Mouse (Mus musculus) MEL (cell line): Measurements from ENCODE around the gene Tbc1d16. TPM values are rescaled to one million over a fixed set of nuclear protein-coding genes. Genes with fewer than 3 reads are reported as not detected.

ENCODE experiments used
- DNase-seq: peaks from one replicate; pipeline ENCODE4 v3.0.0; 2011; ENCODE audit warnings: low read depth, low spot score
- H3K27ac ChIP-seq: 2 replicates; pipeline ENCODE4 v1.5.1; 2012; ENCODE audit warnings: low read depth, mild to moderate bottlenecking, control low read depth, low read length, moderate library complexity; ENCODE audit not compliant: control insufficient read depth
- H3K27me3 ChIP-seq, 2 experiments: fragments of 150-350 bp in 1 of 2; sonication (generic) in 1 of 2; 2 replicates each; pipeline ENCODE4 v1.6.1; 2012; ENCODE audit warnings: low read length in 2 of 2, mild to moderate bottlenecking in 2 of 2, improper control_type of control experiment in 1 of 2, moderate library complexity in 1 of 2; ENCODE audit not compliant: insufficient read depth in 2 of 2, control insufficient read depth in 1 of 2
- H3K36me3 ChIP-seq, 2 experiments: 2 replicates each; pipeline ENCODE4 v1.6.1; 2012 to 2014; ENCODE audit warnings: low read length in 2 of 2, improper control_type of control experiment in 1 of 2, inconsistent platforms in 1 of 2, mild to moderate bottlenecking in 1 of 2; ENCODE audit not compliant: insufficient read depth in 2 of 2, control insufficient read depth in 1 of 2
- H3K4me1 ChIP-seq, 2 experiments: fragments of 150-350 bp in 1 of 2; sonication (generic) in 1 of 2; 2 replicates each; pipeline ENCODE4 v1.6.1; 2012; ENCODE audit warnings: low read length in 2 of 2, improper control_type of control experiment in 1 of 2, mild to moderate bottlenecking in 1 of 2; ENCODE audit not compliant: insufficient read depth in 2 of 2, control insufficient read depth in 1 of 2
- H3K4me3 ChIP-seq, 2 experiments: fragments of 150-350 bp in 1 of 2; sonication (generic) in 1 of 2; 2 replicates each; pipeline ENCODE4 v1.5.1; 2012; ENCODE audit warnings: low read depth in 2 of 2, low read length in 2 of 2, mild to moderate bottlenecking in 2 of 2, moderate library complexity in 2 of 2, control low read depth in 1 of 2, improper control_type of control experiment in 1 of 2; ENCODE audit not compliant: control insufficient read depth in 1 of 2, insufficient read depth in 1 of 2
- H3K79me2 ChIP-seq: 2 replicates; pipeline ENCODE4 v1.6.1; 2012; ENCODE audit warnings: mild to moderate bottlenecking, low read length, moderate library complexity; ENCODE audit not compliant: control insufficient read depth, poor library complexity, insufficient read depth
- H3K9ac ChIP-seq: 2 replicates; pipeline ENCODE4 v1.6.1; 2012; ENCODE audit warnings: low read depth, mild to moderate bottlenecking, control low read depth, low read length, moderate library complexity; ENCODE audit not compliant: control insufficient read depth, poor library complexity, severe bottlenecking
- H3K9me3 ChIP-seq: fragments of 150-350 bp; sonication (generic); replicated peaks from 2 replicates; pipeline ENCODE4 v1.6.1; 2012; ENCODE audit warnings: mild to moderate bottlenecking, low read length, improper control_type of control experiment, moderate library complexity; ENCODE audit not compliant: insufficient read depth
- BHLHE40 ChIP-seq: IDR thresholded peaks from 2 replicates; pipeline ENCODE4 v1.6.1; 2012; ENCODE audit warnings: low read depth, mild to moderate bottlenecking, inconsistent platforms, low read length, improper control_type of control experiment, borderline replicate concordance
- CHD1 ChIP-seq: IDR thresholded peaks from 2 replicates; pipeline ENCODE4 v1.6.1; 2012; ENCODE audit warnings: low read depth, mild to moderate bottlenecking, inconsistent platforms, low read length, improper control_type of control experiment
- CTCF ChIP-seq, 3 experiments: IDR thresholded peaks in 2 of 3; conservative IDR thresholded peaks in 1 of 3; 2 replicates each; pipeline ENCODE4 v1.5.1; 2011 to 2012; ENCODE audit warnings: low read length in 3 of 3, low read depth in 2 of 3, mild to moderate bottlenecking in 2 of 3, improper control_type of control experiment in 1 of 3, inconsistent platforms in 1 of 3, mixed read lengths in 1 of 3, moderate library complexity in 1 of 3; ENCODE audit not compliant: control insufficient read depth in 1 of 3, insufficient read depth in 1 of 3, poor library complexity in 1 of 3, severe bottlenecking in 1 of 3
- E2F4 ChIP-seq: IDR thresholded peaks from 2 replicates; pipeline ENCODE4 v1.6.1; 2011; ENCODE audit warnings: low read depth, low read length, improper control_type of control experiment, borderline replicate concordance
- EP300 ChIP-seq, 2 experiments: IDR thresholded peaks; 2 replicates each; pipeline ENCODE4 v1.6.1; 2011; ENCODE audit warnings: improper control_type of control experiment in 2 of 2, low read length in 2 of 2, low read depth in 1 of 2, mild to moderate bottlenecking in 1 of 2
- ETS1 ChIP-seq: IDR thresholded peaks from 2 replicates; pipeline ENCODE4 v1.6.1; 2012; ENCODE audit warnings: low read depth, mild to moderate bottlenecking, inconsistent platforms, low read length, improper control_type of control experiment, moderate library complexity
- JUND ChIP-seq: IDR thresholded peaks from 2 replicates; pipeline ENCODE4 v1.6.1; 2011; ENCODE audit warnings: low read depth, mild to moderate bottlenecking, improper control_type of control experiment, low read length
- KAT2A ChIP-seq: conservative IDR thresholded peaks from 2 replicates; pipeline ENCODE4 v1.6.1; 2012; ENCODE audit warnings: low read depth, low read length, improper control_type of control experiment, inconsistent platforms
- MAX ChIP-seq: IDR thresholded peaks from 2 replicates; pipeline ENCODE4 v1.6.1; 2011; ENCODE audit warnings: low read length, improper control_type of control experiment
- MAZ ChIP-seq: IDR thresholded peaks from 2 replicates; pipeline ENCODE4 v1.6.1; 2012; ENCODE audit warnings: low read depth, mild to moderate bottlenecking, inconsistent platforms, low read length, improper control_type of control experiment
- MXI1 ChIP-seq: IDR thresholded peaks from 2 replicates; pipeline ENCODE4 v1.6.1; 2011; ENCODE audit warnings: mild to moderate bottlenecking, low read depth, low read length, improper control_type of control experiment
- MYC ChIP-seq: IDR thresholded peaks from 2 replicates; pipeline ENCODE4 v1.6.1; 2011; ENCODE audit warnings: low read depth, mild to moderate bottlenecking, low read length, improper control_type of control experiment, moderate library complexity
- POLR2A ChIP-seq, 2 experiments: IDR thresholded peaks; 2 replicates each; pipeline ENCODE4 v1.6.1; 2011 to 2012; ENCODE audit warnings: low read length in 2 of 2, mild to moderate bottlenecking in 2 of 2, control low read depth in 1 of 2, improper control_type of control experiment in 1 of 2, low read depth in 1 of 2, moderate library complexity in 1 of 2; ENCODE audit not compliant: control insufficient read depth in 1 of 2, insufficient read depth in 1 of 2, poor library complexity in 1 of 2
- POLR2AphosphoS2 ChIP-seq: IDR thresholded peaks from 2 replicates; pipeline ENCODE4 v1.6.1; 2011; ENCODE audit warnings: low read length, improper control_type of control experiment
- POLR2AphosphoS5 ChIP-seq: IDR thresholded peaks from 2 replicates; pipeline ENCODE4 v1.6.1; 2012; ENCODE audit warnings: low read depth, borderline replicate concordance, mild to moderate bottlenecking, inconsistent platforms, low read length, moderate library complexity, mixed read lengths
- RAD21 ChIP-seq: IDR thresholded peaks from 2 replicates; pipeline ENCODE4 v1.6.1; 2011; ENCODE audit warnings: mild to moderate bottlenecking, low read depth, low read length, improper control_type of control experiment
- RCOR1 ChIP-seq: IDR thresholded peaks from 2 replicates; pipeline ENCODE4 v1.6.1; 2012; ENCODE audit warnings: low read depth, mild to moderate bottlenecking, inconsistent platforms, low read length, improper control_type of control experiment
- SIN3A ChIP-seq: IDR thresholded peaks from 2 replicates; pipeline ENCODE4 v1.6.1; 2012; ENCODE audit warnings: low read length, improper control_type of control experiment, inconsistent platforms
- SMC3 ChIP-seq: IDR thresholded peaks from 2 replicates; pipeline ENCODE4 v1.6.1; 2011; ENCODE audit warnings: low read depth, low read length, improper control_type of control experiment
- TAL1 ChIP-seq: IDR thresholded peaks from 2 replicates; pipeline ENCODE4 v1.6.1; 2012; ENCODE audit warnings: mild to moderate bottlenecking, inconsistent platforms, low read length, moderate library complexity, mixed read lengths
- TBP ChIP-seq: IDR thresholded peaks from 2 replicates; pipeline ENCODE4 v1.8.0; 2011; ENCODE audit warnings: low read depth, low read length, improper control_type of control experiment
- TCF12 ChIP-seq: IDR thresholded peaks from 2 replicates; pipeline ENCODE4 v1.6.1; 2014; ENCODE audit warnings: low read depth, mild to moderate bottlenecking, inconsistent platforms, low read length, improper control_type of control experiment, moderate library complexity
- UBTF ChIP-seq: IDR thresholded peaks from 2 replicates; pipeline ENCODE4 v1.6.1; 2012; ENCODE audit warnings: low read depth, mild to moderate bottlenecking, inconsistent platforms, low read length, improper control_type of control experiment, moderate library complexity, borderline replicate concordance; ENCODE audit not compliant: insufficient read depth
- USF1 ChIP-seq: IDR thresholded peaks from 2 replicates; pipeline ENCODE4 v1.6.1; 2014; ENCODE audit warnings: low read depth, mild to moderate bottlenecking, inconsistent platforms, low read length, improper control_type of control experiment, moderate library complexity
- USF2 ChIP-seq, 2 experiments: IDR thresholded peaks; 2 replicates each; pipeline ENCODE4 v1.6.1; 2011 to 2012; ENCODE audit warnings: improper control_type of control experiment in 2 of 2, low read length in 2 of 2, borderline replicate concordance in 1 of 2, inconsistent platforms in 1 of 2, low read depth in 1 of 2, mild to moderate bottlenecking in 1 of 2; ENCODE audit not compliant: insufficient read depth in 1 of 2
- ZC3H11A ChIP-seq: IDR thresholded peaks from 2 replicates; pipeline ENCODE4 v1.6.1; 2012; ENCODE audit warnings: low read depth, mild to moderate bottlenecking, inconsistent platforms, low read length, improper control_type of control experiment
- ZMIZ1 ChIP-seq: IDR thresholded peaks from 2 replicates; pipeline ENCODE4 v1.6.1; 2012; ENCODE audit warnings: low read depth, mild to moderate bottlenecking, inconsistent platforms, low read length, improper control_type of control experiment, moderate library complexity
- polyA plus RNA-seq, 2 experiments: library from polyadenylated mRNA; stranded (reverse) in 1 of 2; unstranded in 1 of 2; fragments of >175 nt in 1 of 2; fragments of >200 nt in 1 of 2; gene quantifications; 2 replicates each; pipeline versions ENCODE4 v1.2.1 to v1.2.4; 2012; ENCODE audit warnings: low replicate concordance in 2 of 2, low read depth in 1 of 2; ENCODE audit not compliant: insufficient read length in 2 of 2, insufficient read depth in 1 of 2, missing spikeins in 1 of 2
- total RNA-seq: library from RNA; depleted of rRNA; stranded (reverse); fragments of 300-350 nt; gene quantifications from 2 replicates; pipeline ENCODE4 v1.2.3, GENCODE M21; 2012

The Tbc1d16 gene
- total and polyA plus RNA-seq, 3 experiments = 13.6 to 19.2 TPM; not detected in 1

DNA sequence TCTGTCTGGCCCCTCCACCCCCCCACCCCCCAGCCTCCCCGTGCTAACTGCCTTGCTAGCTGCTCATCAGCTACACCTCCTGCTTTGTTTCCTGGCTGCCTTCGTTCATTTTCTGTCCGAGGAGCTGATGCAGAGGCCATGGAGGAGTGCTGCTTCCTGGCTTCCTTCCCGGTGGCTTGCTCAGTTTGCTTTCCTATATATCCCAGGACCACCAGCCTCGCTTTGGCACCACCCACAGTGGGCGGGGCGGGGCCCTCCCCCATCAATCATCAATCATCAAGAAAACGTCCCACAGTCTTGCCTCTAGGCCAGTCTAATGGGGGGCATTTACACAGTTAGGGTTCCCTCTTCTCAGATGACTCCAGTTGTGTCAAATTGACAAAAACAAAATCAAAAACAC is 8.1 kb upstream of the Tbc1d16 start:
- Histone ChIP-seq H3K4me1 (peaks cover 3 to 16% of the 10 kb centered on the region in 2 experiments; a peak in 3 of 4 replicates), H3K27ac (no peak overlapping the region), H3K79me2 (no peaks in the 10 kb centered on the region; the same call in 1 of the 2 replicates), H3K36me3 (peaks cover 0 to 8% of the 10 kb centered on the region in 2 experiments; a peak in 2 of 4 replicates), H3K9ac (no peak overlapping the region), H3K4me3 (peak overlapping the region; percentile 46 to 57), H3K9me3 (no peaks in the 10 kb centered on the region), H3K27me3 (peaks cover 2 to 5% of the 10 kb centered on the region in 2 experiments; a peak in 2 of 4 replicates)
- TF ChIP-seq TCF12 (no peak), ZC3H11A (no peak), SIN3A (peak; percentile 40; the same call in 1 of the 2 replicates), ETS1 (no peak), MXI1 (0 out of 2 replicates have a peak, but pooled peaks have one; percentile 31), JUND (no peak), USF1 (0 out of 2 replicates have a peak, but pooled peaks have one; percentile 14)
- peak; percentile 52 for DNase-seq

DNA sequence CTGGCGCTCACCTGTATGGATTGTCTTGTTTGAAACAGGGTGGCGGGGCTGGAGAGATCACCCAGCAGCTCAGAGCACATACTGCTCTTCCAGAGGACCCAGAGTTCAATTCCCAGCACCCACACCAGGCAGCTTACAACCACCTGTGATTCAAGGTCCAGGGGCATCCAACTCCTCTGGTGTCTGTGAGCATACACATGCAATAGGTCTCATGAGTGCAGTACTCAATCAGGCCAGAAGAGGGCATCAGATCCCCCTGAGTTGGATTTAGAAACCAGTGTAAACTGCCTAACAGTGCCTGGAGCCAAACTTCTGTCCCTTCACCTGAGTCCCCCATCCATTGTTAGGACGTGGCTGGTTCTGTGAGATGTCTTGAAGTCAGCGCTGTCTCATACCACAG is 7.3 kb upstream of the Tbc1d16 start:
- Histone ChIP-seq H3K9ac (peak overlapping the region; percentile 20), H3K36me3 (peaks cover 0 to 8% of the 10 kb centered on the region in 2 experiments; a peak in 2 of 4 replicates), H3K9me3 (no peaks in the 10 kb centered on the region), H3K4me3 (peak overlapping the region; percentile 30 to 57), H3K79me2 (no peaks in the 10 kb centered on the region; the same call in 1 of the 2 replicates), H3K27me3 (peaks cover 2 to 5% of the 10 kb centered on the region in 2 experiments; a peak in 2 of 4 replicates), H3K27ac (peak overlapping the region; percentile 3; the same call in 1 of the 2 replicates), H3K4me1 (peaks cover 3 to 16% of the 10 kb centered on the region in 2 experiments; a peak in 3 of 4 replicates)
- no peak for TF ChIP-seq RCOR1
- TF ChIP-seq TCF12 = 0 out of 2 replicates have a peak, but pooled peaks have one; percentile 7
- no peak for TF ChIP-seq E2F4
- TF ChIP-seq MAZ = no peak; the same call in 1 of the 2 replicates
- no peak for TF ChIP-seq ETS1
- TF ChIP-seq CTCF (IDR thresholded peaks at IDR 0.05 in 2 of 3, conservative IDR thresholded peaks at IDR 0.05 in 1 of 3; ENCODE audit: control insufficient read depth in 1 of 3, insufficient read depth in 1 of 3, low read depth in 2 of 3, low read length in 3 of 3, poor library complexity in 1 of 3, severe bottlenecking in 1 of 3) = peak; percentile 69 to 98 (median 86)
- TF ChIP-seq POLR2AphosphoS5 = no peak
- 0 out of 2 replicates have a peak, but pooled peaks have one; percentile 5 for TF ChIP-seq MAX
- no peak for TF ChIP-seq TBP
- TF ChIP-seq KAT2A = no peak
- TF ChIP-seq POLR2AphosphoS2 = no peak
- peak; percentile 59 for TF ChIP-seq SMC3
- TF ChIP-seq USF2 (IDR thresholded peaks at IDR 0.05; ENCODE audit: borderline replicate concordance in 1 of 2, insufficient read depth in 1 of 2, low read depth in 1 of 2, low read length in 2 of 2) = no peak
- TF ChIP-seq TAL1 = no peak
- TF ChIP-seq UBTF = no peak
- no peak for TF ChIP-seq MYC
- TF ChIP-seq EP300 (IDR thresholded peaks at IDR 0.05; ENCODE audit: low read depth in 1 of 2, low read length in 2 of 2) = no peak
- no peak for TF ChIP-seq BHLHE40
- peak; percentile 20; the same call in 1 of the 2 replicates for TF ChIP-seq ZC3H11A
- peak; percentile 41 for TF ChIP-seq RAD21
- TF ChIP-seq POLR2A (IDR thresholded peaks at IDR 0.05; ENCODE audit: control insufficient read depth in 1 of 2, insufficient read depth in 1 of 2, low read depth in 1 of 2, low read length in 2 of 2, poor library complexity in 1 of 2) = no peak
- TF ChIP-seq CHD1 = no peak
- TF ChIP-seq ZMIZ1 = no peak
- DNase-seq = peak; percentile 95
